Mouse (Mus musculus): ENCODE measurements around the gene Tmem45b. TPM values are rescaled to one million over a fixed set of nuclear protein-coding genes. Genes with fewer than 3 reads are reported as not detected.

The Tmem45b gene
- polyA plus RNA-seq, 1 experiment from 2014 or later = 0.18 TPM

GRCm38 (mm10) chr9:31386368-31387180 lies 77.7 kb downstream of the Tmem45b start:
- Histone ChIP-seq H3K27ac (peak overlapping the region; percentile 62), H3K9me3 (no peaks in the 10 kb centered on the region), H3K9ac (peak overlapping the region; percentile 92), H3K27me3 (no peaks in the 10 kb centered on the region), H3K4me2 (peak overlapping the region; percentile 80), H3K4me1 (peaks cover 15% of the 10 kb centered on the region), H3K36me3 (replicated peaks) (peaks cover 21% of the 10 kb centered on the region), H3K4me3 (replicated peaks) (peak overlapping the region; percentile 90)
- WGBS = 11% methylated on average over 42 of the region's 44 CpGs
- peak; percentile 82 for ATAC-seq (ENCODE audit: low FRiP score)

- under 1% methylated on average over 45 of the region's 46 CpGs for WGBS
- no peaks in the 10 kb centered on the region for H3K9me3 ChIP-seq
- peak; percentile 98 for ATAC-seq (ENCODE audit: low FRiP score)
- peak within 1 kb of the TSS; percentile 62 for H3K27ac ChIP-seq
- H3K27me3 ChIP-seq = no peaks in the 10 kb centered on the region
- peaks cover 14% of the 10 kb centered on the region for H3K36me3 ChIP-seq (replicated peaks)
- H3K4me1 ChIP-seq = peaks cover 15% of the 10 kb centered on the region
- peak within 1 kb of the TSS; percentile 90 for H3K4me3 ChIP-seq (replicated peaks)
- H3K9ac ChIP-seq = peak within 1 kb of the TSS; percentile 92
- H3K4me2 ChIP-seq = peak within 1 kb of the TSS; percentile 80
These were observed 78.3 kb downstream of the Tmem45b start, which contains the start of gene Nfrkb for GRCm38 (mm10) chr9:31385947-31386354. Gene Nfrkb (plus strand): TSS chr9:31386192.

GRCm38 (mm10) chr9:31385500-31385869 lies 78.8 kb downstream of the Tmem45b start:
- WGBS = 28% methylated on average over 4 of the region's 4 CpGs
- H3K4me3 ChIP-seq (replicated peaks) = peak overlapping the region; percentile 90
- H3K4me1 ChIP-seq = peaks cover 15% of the 10 kb centered on the region
- no peak overlapping the region for H3K27ac ChIP-seq
- peak overlapping the region; percentile 92; the same call in 1 of the 2 replicates for H3K9ac ChIP-seq
- peak overlapping the region; percentile 80 for H3K4me2 ChIP-seq
- peak; percentile 37; the same call in 1 of the 2 replicates for ATAC-seq (ENCODE audit: low FRiP score)
- no peaks in the 10 kb centered on the region for H3K9me3 ChIP-seq
- peaks cover 10% of the 10 kb centered on the region for H3K36me3 ChIP-seq (replicated peaks)
- H3K27me3 ChIP-seq = no peaks in the 10 kb centered on the region

- Histone ChIP-seq H3K9me3 (no peaks in the 10 kb centered on the region), H3K4me2 (peak overlapping the region; percentile 80; the same call in 1 of the 2 replicates), H3K27ac (no peak overlapping the region), H3K4me3 (replicated peaks) (0 out of 2 replicates have a peak overlapping the region, but pooled peaks have one; percentile 90), H3K9ac (no peak overlapping the region), H3K4me1 (peaks cover 15% of the 10 kb centered on the region), H3K36me3 (replicated peaks) (peaks cover 9% of the 10 kb centered on the region), H3K27me3 (no peaks in the 10 kb centered on the region)
- no peak for ATAC-seq (ENCODE audit: low FRiP score)
- 84% methylated on average over 17 of the region's 17 CpGs for WGBS
These were observed 79.3 kb downstream of the Tmem45b start for GRCm38 (mm10) chr9:31384786-31385499.

- no peak overlapping the region for H3K4me2 ChIP-seq
- H3K4me1 ChIP-seq = no peaks in the 10 kb centered on the region
- no peaks in the 10 kb centered on the region for H3K27me3 ChIP-seq
- ATAC-seq (ENCODE audit: low FRiP score) = no peak
- H3K9ac ChIP-seq = no peak overlapping the region
- H3K27ac ChIP-seq = no peak overlapping the region
- H3K36me3 ChIP-seq (replicated peaks) = peaks cover 39% of the 10 kb centered on the region
- H3K4me3 ChIP-seq (replicated peaks) = no peak overlapping the region
- 0 out of 2 replicates have a peak, but pooled peaks cover 4% of the 10 kb centered on the region for H3K9me3 ChIP-seq
These were observed 87.6 kb downstream of the Tmem45b start for GRCm38 (mm10) chr9:31376661-31377060.

Other genes with a start within 250 kb of the Tmem45b start
- gene Prdm10, start 183.9 kb downstream of the Tmem45b start, polyA plus RNA-seq (2016; fragmentation: Nextera tagmentation; extraction: Ambion mirVana) = 10.7 and 11.0 TPM in 2 replicates
- 30.7 and 32.4 TPM in 2 replicates for gene Nfrkb, start 78.3 kb downstream of the Tmem45b start, polyA plus RNA-seq (2016; fragmentation: Nextera tagmentation; extraction: Ambion mirVana)

Measured in forebrain, embryonic 12.5 days (tissue).